Mouse (Mus musculus): ENCODE results near the gene B3galt1.

- TF ChIP-seq CTCF (IDR thresholded peaks at IDR 0.05; ENCODE audit: extremely low read depth, insufficient read depth, insufficient read length, insufficient replicate concordance) (no peak), POLR2A (IDR thresholded peaks at IDR 0.05; ENCODE audit: low read depth, low read length) (no peak)
These were observed 292.7 kb downstream of the B3galt1 start for GRCm38 (mm10) chr2:67858340-67858739.

Data from spleen, adult 2 months (tissue).